Mouse (Mus musculus) intestine, embryonic 15.5 days (tissue): Measurements from ENCODE around the gene Jmjd6. TPM values are rescaled to one million over a fixed set of nuclear protein-coding genes. Genes with fewer than 3 reads are reported as not detected.

ENCODE experiments used
- ATAC-seq: fragments of 200-750 bp; cut with Nextera tagmentation; 2 replicates; pipeline ENCODE4 v1.8.0; 2017; ENCODE audit warnings: moderate TSS enrichment, moderate library complexity
- H3K27ac ChIP-seq: fragments of 300-500 bp; sonication (generic); 2 replicates; pipeline ENCODE4 v1.5.1; 2015; ENCODE audit warnings: mild to moderate bottlenecking, inconsistent platforms
- H3K27me3 ChIP-seq: fragments of 300-500 bp; sonication (generic); replicated peaks from 2 replicates; pipeline ENCODE4 v1.6.1; 2015; ENCODE audit warnings: inconsistent platforms
- H3K36me3 ChIP-seq: fragments of 300-500 bp; sonication (generic); 2 replicates; pipeline ENCODE4 v1.6.1; 2015; ENCODE audit warnings: inconsistent platforms
- H3K4me1 ChIP-seq: fragments of 300-500 bp; sonication (generic); replicated peaks from 2 replicates; pipeline ENCODE4 v1.6.1; 2015; ENCODE audit warnings: inconsistent platforms
- H3K4me2 ChIP-seq: fragments of 300-500 bp; sonication (generic); replicated peaks from 2 replicates; pipeline ENCODE4 v1.6.1; 2015; ENCODE audit warnings: mild to moderate bottlenecking, inconsistent platforms
- H3K4me3 ChIP-seq: fragments of 300-500 bp; sonication (generic); replicated peaks from 2 replicates; pipeline ENCODE4 v1.5.1; 2015; ENCODE audit warnings: inconsistent platforms
- H3K9ac ChIP-seq: fragments of 300-500 bp; sonication (generic); 2 replicates; pipeline ENCODE4 v1.6.1; 2015; ENCODE audit warnings: inconsistent platforms
- H3K9me3 ChIP-seq: fragments of 300-500 bp; sonication (generic); 2 replicates; pipeline ENCODE4 v1.6.1; 2016; ENCODE audit warnings: inconsistent platforms
- WGBS: fragments of 180-500 bp; shearing (Covaris S2); methylation state at CpG from one replicate; pipeline ENCODE4 v1.1.7; 2015; 5-methylcytosine and 5-hydroxymethylcytosine counted together
- polyA plus RNA-seq: library from polyadenylated mRNA; unstranded; fragments of >200 nt; fragmentation: Nextera tagmentation; extraction: Ambion mirVana; gene quantifications from 2 replicates; pipeline ENCODE4 v1.2.1, GENCODE M21; 2015

The Jmjd6 gene
- polyA plus RNA-seq, 1 experiment from 2014 or later, result 88.5 TPM

DNA sequence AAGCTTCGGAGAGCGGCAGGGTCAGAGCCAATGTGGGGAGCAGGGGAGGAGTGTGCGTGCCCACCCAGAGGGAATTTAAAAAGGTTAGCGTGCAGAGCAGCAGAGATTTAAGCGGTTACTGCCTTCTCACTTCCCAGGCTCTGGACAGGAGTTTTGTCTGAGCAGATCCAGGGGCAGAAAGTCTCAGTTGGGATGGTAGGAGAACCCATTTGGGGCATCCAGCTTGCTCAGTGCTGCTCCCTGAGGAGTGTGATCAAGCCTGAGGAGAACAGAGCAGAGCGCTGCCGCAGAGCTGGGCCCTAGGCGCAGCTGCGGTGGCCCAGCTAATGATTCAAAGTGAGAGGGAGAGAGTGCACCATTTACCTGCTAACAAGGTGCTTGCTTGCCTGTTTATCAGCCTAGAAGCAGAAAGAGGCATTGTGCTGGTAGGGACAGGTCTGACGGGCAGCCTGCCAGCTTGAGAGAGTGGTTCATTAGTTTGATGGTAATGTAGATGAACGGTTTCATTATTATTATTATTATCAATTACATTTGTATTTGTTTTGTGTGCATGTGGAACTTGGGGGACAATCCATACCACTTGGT, 34.3 kb downstream of the Jmjd6 start:
- Histone ChIP-seq H3K27me3 (no peaks in the 10 kb centered on the region), H3K4me1 (peaks cover 28% of the 10 kb centered on the region), H3K9ac (no peak overlapping the region), H3K4me2 (no peak overlapping the region), H3K9me3 (no peaks in the 10 kb centered on the region), H3K4me3 (no peak overlapping the region), H3K36me3 (no peaks in the 10 kb centered on the region), H3K27ac (0 out of 2 replicates have a peak overlapping the region, but pooled peaks have one; percentile 14)
- ATAC-seq, result no peak
- WGBS, result 84% methylated on average over 11 of the region's 11 CpGs

DNA sequence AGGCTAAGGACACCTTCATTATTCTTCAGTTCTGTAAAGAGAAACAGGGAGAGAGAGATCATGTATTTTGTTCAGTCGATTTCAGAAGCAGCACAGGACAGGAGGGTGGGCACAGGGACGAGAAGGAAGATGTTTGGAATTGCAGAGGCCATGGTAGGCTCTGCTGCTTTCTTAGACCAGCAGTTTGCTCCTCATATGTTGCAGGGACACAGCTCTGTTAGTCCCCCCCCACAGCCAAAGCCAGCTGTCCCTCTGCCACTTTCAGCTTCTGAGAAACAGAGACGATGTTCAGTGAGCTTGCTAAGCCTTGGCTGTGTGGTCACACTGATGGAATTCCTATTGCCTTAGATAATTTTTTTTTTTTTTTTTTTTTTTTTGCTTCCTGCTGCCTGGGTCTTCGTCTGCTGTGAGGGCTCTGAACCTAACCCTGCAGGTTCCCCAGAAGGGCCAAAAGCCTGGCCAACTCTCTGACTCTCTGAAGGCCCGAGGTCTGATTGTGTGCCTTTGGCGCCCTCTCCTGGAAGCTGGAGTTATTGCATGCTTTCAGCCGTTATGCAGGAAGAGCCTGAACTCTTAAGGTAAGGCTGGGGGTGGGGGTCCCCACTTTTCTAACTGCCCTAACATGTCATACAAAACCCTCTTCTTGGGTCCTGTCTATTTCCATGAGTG, 35.2 kb downstream of the Jmjd6 start:
- Histone ChIP-seq H3K4me2 (no peak overlapping the region), H3K27me3 (no peaks in the 10 kb centered on the region), H3K36me3 (no peaks in the 10 kb centered on the region), H3K4me1 (peaks cover 20% of the 10 kb centered on the region), H3K4me3 (no peak overlapping the region), H3K9ac (no peak overlapping the region), H3K9me3 (no peaks in the 10 kb centered on the region), H3K27ac (peak overlapping the region; percentile 71; the same call in 1 of the 2 replicates)
- WGBS, result 16% methylated on average over 7 of the region's 7 CpGs
- ATAC-seq, result peak; percentile 62

DNA sequence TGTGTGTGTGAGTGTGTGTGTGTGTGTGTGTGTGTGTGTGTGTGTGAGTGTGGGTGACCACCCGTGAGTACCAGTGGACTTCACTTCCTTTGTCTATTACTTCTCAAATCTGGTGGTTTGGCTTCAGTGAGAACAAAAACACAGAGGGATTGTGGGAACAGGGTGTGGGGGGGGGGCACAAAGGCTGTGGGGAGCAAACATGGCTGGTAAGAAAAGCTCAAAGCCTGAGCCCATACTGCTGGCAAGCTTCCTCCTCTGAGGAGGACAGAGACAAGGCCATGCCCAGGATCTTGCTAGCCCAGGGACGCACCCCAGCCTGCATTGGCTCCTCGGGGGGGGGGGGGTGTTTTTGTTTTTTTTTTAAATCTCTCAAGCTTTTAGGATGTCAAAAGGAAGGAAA, 35.7 kb downstream of the Jmjd6 start:
- peaks cover 15% of the 10 kb centered on the region for H3K4me1 ChIP-seq
- WGBS, result 55% methylated on average over 3 of the region's 3 CpGs
- no peak overlapping the region for H3K9ac ChIP-seq
- no peaks in the 10 kb centered on the region for H3K27me3 ChIP-seq
- H3K4me2 ChIP-seq, result no peak overlapping the region
- H3K9me3 ChIP-seq, result no peaks in the 10 kb centered on the region
- ATAC-seq, result no peak
- peak overlapping the region; percentile 71; the same call in 1 of the 2 replicates for H3K27ac ChIP-seq
- no peaks in the 10 kb centered on the region for H3K36me3 ChIP-seq
- H3K4me3 ChIP-seq, result no peak overlapping the region

DNA sequence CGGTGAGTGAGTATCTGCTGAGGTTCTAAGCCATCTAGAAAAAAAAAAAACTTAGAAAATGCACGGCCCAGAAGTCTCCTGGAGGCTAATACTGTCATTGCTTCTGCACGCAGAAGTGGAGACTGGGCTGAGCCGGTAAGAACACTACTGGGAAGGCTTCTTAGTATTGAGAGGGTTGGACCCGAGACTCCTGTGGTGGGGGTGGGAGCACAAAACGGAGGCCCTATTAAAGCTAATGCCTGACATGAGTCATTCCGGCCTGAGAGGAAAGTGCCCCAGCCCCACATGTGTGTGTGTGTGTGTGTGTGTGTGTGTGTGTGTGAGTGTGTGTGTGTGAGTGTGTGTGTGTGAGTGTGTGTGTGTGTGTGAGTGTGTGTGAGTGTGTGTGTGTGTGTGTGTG, 36.1 kb downstream of the Jmjd6 start:
- ATAC-seq, result no peak
- 51% methylated on average over 7 of the region's 7 CpGs for WGBS
- H3K27me3 ChIP-seq, result no peaks in the 10 kb centered on the region
- H3K36me3 ChIP-seq, result no peaks in the 10 kb centered on the region
- H3K4me2 ChIP-seq, result no peak overlapping the region
- no peak overlapping the region for H3K9ac ChIP-seq
- no peak overlapping the region for H3K4me3 ChIP-seq
- H3K27ac ChIP-seq, result no peak overlapping the region
- H3K4me1 ChIP-seq, result peaks cover 12% of the 10 kb centered on the region
- H3K9me3 ChIP-seq, result no peaks in the 10 kb centered on the region

DNA sequence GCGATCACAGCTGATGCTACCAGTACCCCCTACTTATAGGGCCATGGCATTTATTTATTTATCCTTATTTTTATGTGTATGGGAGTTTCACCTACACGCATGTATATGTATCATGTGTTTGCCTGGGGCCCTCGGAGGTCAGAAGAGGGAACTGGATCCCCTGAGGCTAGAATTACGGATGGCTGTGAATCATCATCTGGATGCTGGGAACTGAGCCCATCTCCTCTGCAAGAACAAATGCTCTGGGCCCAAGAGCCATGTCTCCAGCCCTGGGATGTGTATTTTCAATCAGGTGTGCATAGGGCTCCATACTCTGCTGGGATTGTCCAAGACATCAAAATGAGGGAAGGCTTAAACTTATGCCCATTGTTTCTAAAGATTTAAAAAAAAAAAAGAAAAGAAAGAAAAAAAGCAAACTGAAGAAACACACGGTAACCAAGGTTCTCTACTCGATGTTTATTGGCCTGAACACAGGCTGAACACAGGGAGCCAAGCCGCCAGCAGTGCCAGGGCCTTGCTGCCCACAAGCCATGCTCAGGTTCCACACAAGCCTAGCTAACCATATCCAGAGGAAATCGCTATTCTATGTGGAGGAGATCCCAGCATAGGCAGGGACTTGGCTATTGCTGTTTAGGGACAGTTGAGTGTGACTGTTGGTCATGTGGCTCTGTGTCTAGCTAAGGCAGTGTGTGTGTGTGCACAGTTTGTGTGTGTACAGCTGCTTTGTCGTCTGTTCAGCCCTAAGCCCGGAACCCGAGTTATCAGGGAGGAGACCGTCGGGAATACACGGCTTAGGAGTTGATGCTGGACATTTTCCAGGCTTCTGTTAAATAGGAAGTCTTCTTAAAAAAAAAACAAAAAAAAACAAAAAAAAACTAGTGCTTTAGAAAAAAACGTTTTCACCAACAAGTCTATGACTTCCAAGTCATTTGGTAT, 36.8 kb downstream of the Jmjd6 start:
- Histone ChIP-seq H3K9ac (no peak overlapping the region), H3K36me3 (no peaks in the 10 kb centered on the region), H3K4me1 (peaks cover 9% of the 10 kb centered on the region), H3K27me3 (no peaks in the 10 kb centered on the region), H3K27ac (no peak overlapping the region), H3K9me3 (no peaks in the 10 kb centered on the region), H3K4me2 (no peak overlapping the region), H3K4me3 (no peak overlapping the region)
- WGBS, result 70% methylated on average over 15 of the region's 15 CpGs
- ATAC-seq, result no peak

DNA sequence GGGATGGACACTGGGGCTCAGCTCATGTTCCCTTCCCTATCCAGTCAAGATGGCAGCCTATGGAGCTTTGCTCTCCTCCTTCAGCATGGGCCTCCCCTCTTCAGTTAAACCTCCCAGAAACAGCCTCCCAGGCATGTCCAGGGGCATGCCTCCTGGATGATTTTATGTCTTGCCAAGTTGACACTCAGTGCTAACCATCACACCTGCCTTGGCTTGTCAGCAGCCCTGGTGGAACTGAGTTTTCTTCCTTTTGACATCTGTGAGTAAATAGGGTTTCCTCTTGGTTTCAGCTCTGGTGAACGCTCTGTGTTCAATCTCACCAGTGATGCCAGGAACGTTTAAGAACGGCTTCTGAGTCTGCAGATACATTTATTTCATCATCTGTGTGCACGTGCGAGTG, 40.5 kb downstream of the Jmjd6 start:
- WGBS, result 76% methylated on average over 5 of the region's 5 CpGs
- no peak overlapping the region for H3K27ac ChIP-seq
- no peaks in the 10 kb centered on the region for H3K36me3 ChIP-seq
- H3K27me3 ChIP-seq, result no peaks in the 10 kb centered on the region
- H3K9ac ChIP-seq, result no peak overlapping the region
- H3K9me3 ChIP-seq, result no peaks in the 10 kb centered on the region
- no peak overlapping the region for H3K4me2 ChIP-seq
- no peaks in the 10 kb centered on the region; the same call in 1 of the 2 replicates for H3K4me1 ChIP-seq
- ATAC-seq, result no peak
- H3K4me3 ChIP-seq, result no peak overlapping the region

DNA sequence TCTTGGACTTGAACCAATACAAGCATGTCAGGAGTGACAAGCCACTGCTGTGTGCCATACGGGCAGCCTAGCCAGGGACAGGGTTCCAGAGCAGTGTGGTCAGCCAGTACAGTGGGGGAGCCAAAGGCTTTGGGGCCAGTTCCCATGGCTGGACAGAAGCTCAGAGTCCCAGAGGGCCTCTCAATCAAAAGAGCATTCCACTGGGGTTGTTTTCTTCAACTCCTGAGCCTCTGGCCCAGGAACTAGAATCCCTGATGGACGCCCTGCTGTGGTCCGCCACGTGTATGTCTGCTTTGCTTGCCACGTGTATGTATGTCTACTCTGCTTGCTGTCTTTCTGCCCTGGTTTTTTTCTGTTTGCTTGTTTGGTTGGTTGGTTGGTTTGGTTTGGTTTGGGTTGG, 42.1 kb downstream of the Jmjd6 start:
- no peaks in the 10 kb centered on the region for H3K36me3 ChIP-seq
- 75% methylated on average over 5 of the region's 5 CpGs for WGBS
- H3K9ac ChIP-seq, result no peak overlapping the region
- no peaks in the 10 kb centered on the region for H3K4me1 ChIP-seq
- no peak overlapping the region for H3K4me2 ChIP-seq
- no peaks in the 10 kb centered on the region for H3K9me3 ChIP-seq
- no peak for ATAC-seq
- no peak overlapping the region for H3K27ac ChIP-seq
- H3K27me3 ChIP-seq, result no peaks in the 10 kb centered on the region
- H3K4me3 ChIP-seq, result no peak overlapping the region

DNA sequence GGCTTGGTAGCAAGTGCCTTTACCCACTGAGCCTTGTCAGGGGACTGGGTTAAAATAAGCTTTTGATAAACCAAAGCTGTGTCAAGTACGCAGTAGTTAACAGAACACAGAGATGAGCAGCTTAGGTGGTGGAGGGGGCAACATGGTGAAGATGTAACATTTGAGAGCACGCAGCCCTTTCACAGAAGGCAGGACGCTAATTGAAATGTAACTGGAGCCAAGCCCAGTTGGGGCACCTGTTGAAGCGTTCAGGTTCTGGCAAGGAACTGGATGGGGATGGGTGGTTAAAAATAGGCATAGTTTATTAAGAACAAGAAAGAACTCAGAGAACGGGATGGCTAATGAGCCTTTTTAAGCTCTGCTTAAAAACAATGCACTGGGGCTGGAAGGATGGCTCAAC, 43.9 kb downstream of the Jmjd6 start:
- no peak overlapping the region for H3K4me3 ChIP-seq
- 87% methylated on average over 5 of the region's 5 CpGs for WGBS
- H3K4me1 ChIP-seq, result no peaks in the 10 kb centered on the region
- H3K9ac ChIP-seq, result no peak overlapping the region
- H3K36me3 ChIP-seq, result no peaks in the 10 kb centered on the region
- no peaks in the 10 kb centered on the region for H3K9me3 ChIP-seq
- no peak for ATAC-seq
- H3K4me2 ChIP-seq, result no peak overlapping the region
- H3K27me3 ChIP-seq, result no peaks in the 10 kb centered on the region
- H3K27ac ChIP-seq, result no peak overlapping the region

Other genes starting within 250 kb of the Jmjd6 start
- 8.4 and 8.9 TPM in 2 replicates for gene Rhbdf2, start 216.4 kb downstream of the Jmjd6 start, polyA plus RNA-seq
- 1.0 and 1.3 TPM in 2 replicates for gene Prcd, start 189.9 kb downstream of the Jmjd6 start, polyA plus RNA-seq
- gene Cygb, start 189.1 kb downstream of the Jmjd6 start, polyA plus RNA-seq, result 12.5 and 12.9 TPM in 2 replicates
- not detected in 2 replicates for gene St6galnac1, start 67.9 kb downstream of the Jmjd6 start, polyA plus RNA-seq
- 25.5 and 27.9 TPM in 2 replicates for gene Mxra7, start 15.4 kb downstream of the Jmjd6 start, polyA plus RNA-seq
- 62.0 and 63.7 TPM in 2 replicates for gene Mettl23, start 171 bp downstream of the Jmjd6 start, polyA plus RNA-seq
- 39.4 and 47.3 TPM in 2 replicates for gene Mfsd11, start 9.0 kb upstream of the Jmjd6 start, polyA plus RNA-seq
- gene Srsf2, start 9.6 kb upstream of the Jmjd6 start, polyA plus RNA-seq, result 723 and 765 TPM in 2 replicates
- gene Mgat5b, start 75.4 kb upstream of the Jmjd6 start, polyA plus RNA-seq, result 0.69 and 0.90 TPM in 2 replicates